Mouse (Mus musculus) large intestine, adult 2 months (tissue): ENCODE measurements at regions not wholly inside any gene's neighbourhood (a gene's known extent, or its start where the extent isn't known, plus 50 kb on each side); places are given as distances from the start of the nearest gene placed in this dataset.

Experiments
- DNase-seq: peaks from one replicate; pipeline ENCODE4 v3.0.0-alpha.2; 2012; ENCODE audit warnings: low read depth, low spot score
- WGBS: fragments of 180-500 bp; shearing (Covaris S2); methylation state at CpG from one replicate; pipeline ENCODE4 v1.1.7; 2018; 5-methylcytosine and 5-hydroxymethylcytosine counted together

GRCm38 (mm10) chr3:144018559-144018958 is 186.5 kb downstream of the Lmo4 start:
- DNase-seq: no peak
- WGBS: 77% methylated on average over 4 of the region's 4 CpGs

GRCm38 (mm10) chr3:144015236-144015635 is 189.8 kb downstream of the Lmo4 start:
- WGBS: 87% methylated on average over 3 of the region's 3 CpGs
- no peak for DNase-seq

- DNase-seq: no peak
- WGBS: 74% methylated on average over 8 of the region's 8 CpGs
Measured at GRCm38 (mm10) chr3:144013481-144014125, 191.4 kb downstream of the Lmo4 start.

GRCm38 (mm10) chr3:144012820-144013219 is 192.2 kb downstream of the Lmo4 start:
- 68% methylated on average over 6 of the region's 6 CpGs for WGBS

GRCm38 (mm10) chr3:144012173-144012572 is 192.8 kb downstream of the Lmo4 start:
- 48% methylated on average over 3 of the region's 3 CpGs for WGBS
- no peak for DNase-seq

More at GRCm38 (mm10) chr3:144012820-144013219, 192.2 kb downstream of the Lmo4 start:
- no peak for DNase-seq

- WGBS: 78% methylated on average over 12 of the region's 12 CpGs
- no peak for DNase-seq
Measured at GRCm38 (mm10) chr3:144011456-144012025, 193.5 kb downstream of the Lmo4 start.

GRCm38 (mm10) chr3:144010558-144010957 is 194.5 kb downstream of the Lmo4 start:
- 26% methylated on average over 6 of the region's 6 CpGs for WGBS
- no peak for DNase-seq

- 82% methylated on average over 4 of the region's 4 CpGs for WGBS
- DNase-seq: no peak
Measured at GRCm38 (mm10) chr3:144007111-144007619, 197.9 kb downstream of the Lmo4 start.

- WGBS: 95% methylated on average over 8 of the region's 8 CpGs
- no peak for DNase-seq
Measured at GRCm38 (mm10) chr3:143997909-143998308, 207.1 kb downstream of the Lmo4 start.

- 96% methylated on average over 3 of the region's 3 CpGs for WGBS
- DNase-seq: no peak
Measured at GRCm38 (mm10) chr3:143995045-143995444, 210.0 kb downstream of the Lmo4 start.

- DNase-seq: no peak
- 90% methylated on average over 4 of the region's 4 CpGs for WGBS
Measured at GRCm38 (mm10) chr3:143988991-143989390, 216.0 kb downstream of the Lmo4 start.

GRCm38 (mm10) chr3:143988037-143988436 is 217.0 kb downstream of the Lmo4 start:
- WGBS: 93% methylated on average over 5 of the region's 5 CpGs
- DNase-seq: no peak

- WGBS: 93% methylated on average over 2 of the region's 2 CpGs
- DNase-seq: no peak
Measured at GRCm38 (mm10) chr3:143986798-143987197, 218.2 kb downstream of the Lmo4 start.

GRCm38 (mm10) chr3:143986200-143986506 is 218.9 kb downstream of the Lmo4 start:
- 88% methylated on average over 5 of the region's 5 CpGs for whole genome bisulfite sequencing
- no peak for DNase-seq

- WGBS: 86% methylated on average over 6 of the region's 6 CpGs
- DNase-seq: no peak
Measured at GRCm38 (mm10) chr3:143985349-143986199, 219.4 kb downstream of the Lmo4 start.

- DNase-seq: no peak
- 79% methylated on average over 2 of the region's 2 CpGs for WGBS
Measured at GRCm38 (mm10) chr3:143978703-143979102, 226.3 kb downstream of the Lmo4 start.

GRCm38 (mm10) chr3:143977886-143978447 is 227.1 kb downstream of the Lmo4 start:
- no peak for DNase-seq
- WGBS: 59% methylated on average over 7 of the region's 7 CpGs

GRCm38 (mm10) chr3:143973582-143973981 is 231.4 kb downstream of the Lmo4 start:
- 83% methylated on average over 9 of the region's 9 CpGs for WGBS
- DNase-seq: no peak

- DNase-seq: no peak
Measured at GRCm38 (mm10) chr3:143972351-143972750, 232.7 kb downstream of the Lmo4 start.

- DNase-seq: no peak
- WGBS: 61% methylated on average over 11 of the region's 11 CpGs
Measured at GRCm38 (mm10) chr3:143970771-143971170, 234.2 kb downstream of the Lmo4 start.
